Mouse (Mus musculus) MEL (cell line): ENCODE data around the gene Olfr364-ps1. TPM values are rescaled to one million over a fixed set of nuclear protein-coding genes. Genes with fewer than 3 reads are reported as not detected.

Experiments used
- DNase-seq: peaks from one replicate; pipeline ENCODE4 v3.0.0; 2011; ENCODE audit warnings: low read depth, low spot score
- H3K27ac ChIP-seq: 2 replicates; pipeline ENCODE4 v1.5.1; 2012; ENCODE audit warnings: low read depth, mild to moderate bottlenecking, control low read depth, low read length, moderate library complexity; ENCODE audit not compliant: control insufficient read depth
- H3K27me3 ChIP-seq, 2 experiments: fragments of 150-350 bp in 1 of 2; sonication (generic) in 1 of 2; 2 replicates each; pipeline ENCODE4 v1.6.1; 2012; ENCODE audit warnings: low read length in 2 of 2, mild to moderate bottlenecking in 2 of 2, improper control_type of control experiment in 1 of 2, moderate library complexity in 1 of 2; ENCODE audit not compliant: insufficient read depth in 2 of 2, control insufficient read depth in 1 of 2
- H3K36me3 ChIP-seq, 2 experiments: 2 replicates each; pipeline ENCODE4 v1.6.1; 2012 to 2014; ENCODE audit warnings: low read length in 2 of 2, improper control_type of control experiment in 1 of 2, inconsistent platforms in 1 of 2, mild to moderate bottlenecking in 1 of 2; ENCODE audit not compliant: insufficient read depth in 2 of 2, control insufficient read depth in 1 of 2
- H3K4me1 ChIP-seq, 2 experiments: fragments of 150-350 bp in 1 of 2; sonication (generic) in 1 of 2; 2 replicates each; pipeline ENCODE4 v1.6.1; 2012; ENCODE audit warnings: low read length in 2 of 2, improper control_type of control experiment in 1 of 2, mild to moderate bottlenecking in 1 of 2; ENCODE audit not compliant: insufficient read depth in 2 of 2, control insufficient read depth in 1 of 2
- H3K4me3 ChIP-seq, 2 experiments: fragments of 150-350 bp in 1 of 2; sonication (generic) in 1 of 2; 2 replicates each; pipeline ENCODE4 v1.5.1; 2012; ENCODE audit warnings: low read depth in 2 of 2, low read length in 2 of 2, mild to moderate bottlenecking in 2 of 2, moderate library complexity in 2 of 2, control low read depth in 1 of 2, improper control_type of control experiment in 1 of 2; ENCODE audit not compliant: control insufficient read depth in 1 of 2, insufficient read depth in 1 of 2
- H3K79me2 ChIP-seq: 2 replicates; pipeline ENCODE4 v1.6.1; 2012; ENCODE audit warnings: mild to moderate bottlenecking, low read length, moderate library complexity; ENCODE audit not compliant: control insufficient read depth, poor library complexity, insufficient read depth
- H3K9ac ChIP-seq: 2 replicates; pipeline ENCODE4 v1.6.1; 2012; ENCODE audit warnings: low read depth, mild to moderate bottlenecking, control low read depth, low read length, moderate library complexity; ENCODE audit not compliant: control insufficient read depth, poor library complexity, severe bottlenecking
- H3K9me3 ChIP-seq: fragments of 150-350 bp; sonication (generic); replicated peaks from 2 replicates; pipeline ENCODE4 v1.6.1; 2012; ENCODE audit warnings: mild to moderate bottlenecking, low read length, improper control_type of control experiment, moderate library complexity; ENCODE audit not compliant: insufficient read depth
- BHLHE40 ChIP-seq: IDR thresholded peaks from 2 replicates; pipeline ENCODE4 v1.6.1; 2012; ENCODE audit warnings: low read depth, mild to moderate bottlenecking, inconsistent platforms, low read length, improper control_type of control experiment, borderline replicate concordance
- CHD2 ChIP-seq: IDR thresholded peaks from 2 replicates; pipeline ENCODE4 v1.6.1; 2011; ENCODE audit warnings: low read length, improper control_type of control experiment
- E2F4 ChIP-seq: IDR thresholded peaks from 2 replicates; pipeline ENCODE4 v1.6.1; 2011; ENCODE audit warnings: low read depth, low read length, improper control_type of control experiment, borderline replicate concordance
- EP300 ChIP-seq, 2 experiments: IDR thresholded peaks; 2 replicates each; pipeline ENCODE4 v1.6.1; 2011; ENCODE audit warnings: improper control_type of control experiment in 2 of 2, low read length in 2 of 2, low read depth in 1 of 2, mild to moderate bottlenecking in 1 of 2
- HCFC1 ChIP-seq: IDR thresholded peaks from 2 replicates; pipeline ENCODE4 v1.6.1; 2012; ENCODE audit warnings: low read depth, mild to moderate bottlenecking, inconsistent platforms, low read length, improper control_type of control experiment, moderate library complexity
- JUND ChIP-seq: IDR thresholded peaks from 2 replicates; pipeline ENCODE4 v1.6.1; 2011; ENCODE audit warnings: low read depth, mild to moderate bottlenecking, improper control_type of control experiment, low read length
- KAT2A ChIP-seq: conservative IDR thresholded peaks from 2 replicates; pipeline ENCODE4 v1.6.1; 2012; ENCODE audit warnings: low read depth, low read length, improper control_type of control experiment, inconsistent platforms
- MEF2A ChIP-seq: IDR thresholded peaks from 2 replicates; pipeline ENCODE4 v1.6.1; 2014; ENCODE audit warnings: low read depth, mild to moderate bottlenecking, inconsistent platforms, low read length, improper control_type of control experiment; ENCODE audit not compliant: poor library complexity, insufficient replicate concordance, severe bottlenecking; ENCODE audit errors: extremely low read depth
- MYC ChIP-seq: IDR thresholded peaks from 2 replicates; pipeline ENCODE4 v1.6.1; 2011; ENCODE audit warnings: low read depth, mild to moderate bottlenecking, low read length, improper control_type of control experiment, moderate library complexity
- NELFE ChIP-seq: IDR thresholded peaks from 2 replicates; pipeline ENCODE4 v1.6.1; 2011; ENCODE audit warnings: low read depth, low read length, improper control_type of control experiment
- POLR2A ChIP-seq, 2 experiments: IDR thresholded peaks; 2 replicates each; pipeline ENCODE4 v1.6.1; 2011 to 2012; ENCODE audit warnings: low read length in 2 of 2, mild to moderate bottlenecking in 2 of 2, control low read depth in 1 of 2, improper control_type of control experiment in 1 of 2, low read depth in 1 of 2, moderate library complexity in 1 of 2; ENCODE audit not compliant: control insufficient read depth in 1 of 2, insufficient read depth in 1 of 2, poor library complexity in 1 of 2
- POLR2AphosphoS2 ChIP-seq: IDR thresholded peaks from 2 replicates; pipeline ENCODE4 v1.6.1; 2011; ENCODE audit warnings: low read length, improper control_type of control experiment
- POLR2AphosphoS5 ChIP-seq: IDR thresholded peaks from 2 replicates; pipeline ENCODE4 v1.6.1; 2012; ENCODE audit warnings: low read depth, borderline replicate concordance, mild to moderate bottlenecking, inconsistent platforms, low read length, moderate library complexity, mixed read lengths
- RAD21 ChIP-seq: IDR thresholded peaks from 2 replicates; pipeline ENCODE4 v1.6.1; 2011; ENCODE audit warnings: mild to moderate bottlenecking, low read depth, low read length, improper control_type of control experiment
- TAL1 ChIP-seq: IDR thresholded peaks from 2 replicates; pipeline ENCODE4 v1.6.1; 2012; ENCODE audit warnings: mild to moderate bottlenecking, inconsistent platforms, low read length, moderate library complexity, mixed read lengths
- TBP ChIP-seq: IDR thresholded peaks from 2 replicates; pipeline ENCODE4 v1.8.0; 2011; ENCODE audit warnings: low read depth, low read length, improper control_type of control experiment
- TCF12 ChIP-seq: IDR thresholded peaks from 2 replicates; pipeline ENCODE4 v1.6.1; 2014; ENCODE audit warnings: low read depth, mild to moderate bottlenecking, inconsistent platforms, low read length, improper control_type of control experiment, moderate library complexity
- USF1 ChIP-seq: IDR thresholded peaks from 2 replicates; pipeline ENCODE4 v1.6.1; 2014; ENCODE audit warnings: low read depth, mild to moderate bottlenecking, inconsistent platforms, low read length, improper control_type of control experiment, moderate library complexity
- USF2 ChIP-seq, 2 experiments: IDR thresholded peaks; 2 replicates each; pipeline ENCODE4 v1.6.1; 2011 to 2012; ENCODE audit warnings: improper control_type of control experiment in 2 of 2, low read length in 2 of 2, borderline replicate concordance in 1 of 2, inconsistent platforms in 1 of 2, low read depth in 1 of 2, mild to moderate bottlenecking in 1 of 2; ENCODE audit not compliant: insufficient read depth in 1 of 2
- ZC3H11A ChIP-seq: IDR thresholded peaks from 2 replicates; pipeline ENCODE4 v1.6.1; 2012; ENCODE audit warnings: low read depth, mild to moderate bottlenecking, inconsistent platforms, low read length, improper control_type of control experiment
- ZKSCAN1 ChIP-seq: IDR thresholded peaks from 2 replicates; pipeline ENCODE4 v1.6.1; 2012; ENCODE audit warnings: low read depth, mild to moderate bottlenecking, inconsistent platforms, low read length, improper control_type of control experiment, moderate library complexity
- polyA plus RNA-seq, 2 experiments: library from polyadenylated mRNA; stranded (reverse) in 1 of 2; unstranded in 1 of 2; fragments of >175 nt in 1 of 2; fragments of >200 nt in 1 of 2; gene quantifications; 2 replicates each; pipeline versions ENCODE4 v1.2.1 to v1.2.4; 2012; ENCODE audit warnings: low replicate concordance in 2 of 2, low read depth in 1 of 2; ENCODE audit not compliant: insufficient read length in 2 of 2, insufficient read depth in 1 of 2, missing spikeins in 1 of 2
- total RNA-seq: library from RNA; depleted of rRNA; stranded (reverse); fragments of 300-350 nt; gene quantifications from 2 replicates; pipeline ENCODE4 v1.2.3, GENCODE M21; 2012; rRNA removed

The Olfr364-ps1 gene
- total RNA-seq: not detected in 2 replicates
- not detected for polyA plus RNA-seq

DNA sequence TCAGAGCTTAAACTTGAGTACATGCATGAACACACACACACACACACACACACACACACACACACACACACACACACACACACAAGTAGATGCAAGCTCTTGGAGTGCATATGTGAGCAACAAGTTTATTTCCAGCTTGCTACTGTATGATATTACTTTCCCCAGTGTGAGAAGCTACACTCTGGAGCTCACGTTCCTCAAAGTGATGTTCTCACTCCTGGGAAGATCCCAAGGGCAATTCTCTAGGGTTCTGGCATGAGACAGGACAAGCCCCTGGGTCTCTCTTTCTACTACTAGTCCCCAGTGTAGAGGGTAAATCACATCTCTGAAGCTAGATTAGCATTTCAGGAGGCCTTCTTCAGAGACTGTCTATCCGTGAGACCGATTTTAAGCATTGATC is at the start of gene Olfr364-ps1:
Olfr364-ps1 (plus strand) TSS at position 301 of the 400 bp plus-strand sequence.
- Histone ChIP-seq H3K79me2 (no peaks in the 10 kb centered on the region), H3K9ac (no peak within 1 kb of the TSS), H3K36me3 (no peaks in the 10 kb centered on the region), H3K4me3 (no peak within 1 kb of the TSS), H3K9me3 (no peaks in the 10 kb centered on the region), H3K4me1 (no peaks in the 10 kb centered on the region), H3K27ac (no peak within 1 kb of the TSS)
- no peak for DNase-seq
- TF ChIP-seq TAL1: no peak
- no peak for TF ChIP-seq KAT2A
- no peak for TF ChIP-seq ZKSCAN1
- no peak for TF ChIP-seq MYC
- no peak for TF ChIP-seq HCFC1
- TF ChIP-seq USF2 (IDR thresholded peaks at IDR 0.05; ENCODE audit: borderline replicate concordance in 1 of 2, insufficient read depth in 1 of 2, low read depth in 1 of 2, low read length in 2 of 2): no peak
- TF ChIP-seq MEF2A: no peak
- TF ChIP-seq JUND: no peak
- TF ChIP-seq TCF12: no peak
- no peak for TF ChIP-seq POLR2AphosphoS5
- no peak for TF ChIP-seq TBP
- TF ChIP-seq E2F4: no peak
- TF ChIP-seq, all 39 proteins: peak for 0
- H3K27me3 ChIP-seq: no peaks in the 10 kb centered on the region

DNA sequence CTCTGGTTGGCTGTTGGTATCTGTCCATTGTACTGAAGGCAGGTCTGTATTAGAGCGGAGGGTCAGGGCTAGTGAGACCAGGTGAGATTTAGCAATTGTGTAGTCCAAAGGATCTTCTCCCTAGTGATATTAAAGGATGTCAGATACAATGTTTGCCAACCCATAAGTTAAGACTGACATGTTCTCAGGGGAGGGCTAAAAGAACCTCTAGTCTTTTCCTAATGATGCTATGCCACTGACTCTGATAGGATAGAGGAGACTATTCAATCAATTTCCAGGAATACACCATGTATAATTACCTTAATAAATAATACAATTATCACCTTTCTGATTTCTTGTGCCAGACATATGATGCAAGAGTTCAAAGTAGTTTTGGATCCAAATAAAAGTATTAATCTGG is 21.3 kb upstream of the Olfr364-ps1 start, which contains the start of gene Olfr362:
Olfr362 (minus strand) TSS at position 101 of the 400 bp plus-strand sequence.
- H3K4me1 ChIP-seq: no peaks in the 10 kb centered on the region
- no peak for DNase-seq
- TF ChIP-seq EP300 (IDR thresholded peaks at IDR 0.05; ENCODE audit: low read depth in 1 of 2, low read length in 2 of 2) (no peak), NELFE (no peak)
- no peaks in the 10 kb centered on the region for H3K79me2 ChIP-seq
- no peaks in the 10 kb centered on the region for H3K9me3 ChIP-seq
- H3K36me3 ChIP-seq: no peaks in the 10 kb centered on the region
- no peak within 1 kb of the TSS for H3K4me3 ChIP-seq
- no peak within 1 kb of the TSS for H3K9ac ChIP-seq
- H3K27me3 ChIP-seq: no peaks in the 10 kb centered on the region
- no peak within 1 kb of the TSS for H3K27ac ChIP-seq

DNA sequence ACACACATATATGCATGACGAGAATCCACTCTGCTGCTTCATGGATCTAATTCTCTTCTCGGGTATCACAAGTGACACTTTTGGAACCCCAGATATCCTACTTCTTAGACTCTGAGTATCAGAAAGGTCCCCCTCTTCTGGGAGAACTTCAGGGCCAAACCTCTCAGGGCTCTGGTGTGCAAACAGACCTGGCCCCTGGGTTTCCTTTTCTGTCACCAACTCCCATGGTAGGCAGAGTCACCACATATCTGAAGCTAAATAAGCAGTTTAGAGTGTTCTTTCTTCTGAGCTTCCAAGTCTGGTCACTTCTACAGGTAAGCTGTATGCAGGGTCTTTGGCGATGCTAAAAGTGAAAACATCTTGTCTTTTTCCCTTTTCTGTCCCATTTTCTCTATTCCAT is 48.8 kb downstream of the Olfr364-ps1 start, which contains the start of gene Olfr365:
Olfr365 (plus strand) TSS at position 301 of the 400 bp plus-strand sequence.
- DNase-seq: no peak
- H3K4me1 ChIP-seq: no peaks in the 10 kb centered on the region

More for the DNA sequence above, 48.8 kb downstream of the Olfr364-ps1 start, which contains the start of gene Olfr365:
- Histone ChIP-seq H3K36me3 (no peaks in the 10 kb centered on the region), H3K4me3 (no peak within 1 kb of the TSS), H3K9me3 (no peaks in the 10 kb centered on the region), H3K27ac (no peak within 1 kb of the TSS), H3K79me2 (no peaks in the 10 kb centered on the region), H3K9ac (no peak within 1 kb of the TSS), H3K27me3 (no peaks in the 10 kb centered on the region)
- TF ChIP-seq KAT2A: no peak
- TF ChIP-seq POLR2A (IDR thresholded peaks at IDR 0.05; ENCODE audit: control insufficient read depth in 1 of 2, insufficient read depth in 1 of 2, low read depth in 1 of 2, low read length in 2 of 2, poor library complexity in 1 of 2): no peak
- no peak for TF ChIP-seq TAL1
- TF ChIP-seq CHD2: no peak
- TF ChIP-seq POLR2AphosphoS5: no peak
- TF ChIP-seq MEF2A: no peak
- no peak for TF ChIP-seq ZC3H11A
- TF ChIP-seq BHLHE40: no peak
- TF ChIP-seq POLR2AphosphoS2: no peak
- TF ChIP-seq RAD21: no peak
- TF ChIP-seq USF1: no peak
- no peak for TF ChIP-seq E2F4
